Mouse (Mus musculus): ENCODE measurements around the gene Rad21l.

GRCm38 (mm10) chr2:151608435-151608834 is 59.9 kb downstream of the Rad21l start:
- TF ChIP-seq SRF (IDR thresholded peaks at IDR 0.05; ENCODE audit: control insufficient read depth, insufficient read length, low read depth): no peak
- TF ChIP-seq MAX (IDR thresholded peaks at IDR 0.05; ENCODE audit: low read depth): no peak
- TF ChIP-seq POLR2AphosphoS2 (IDR thresholded peaks at IDR 0.05; ENCODE audit: insufficient read length, low read depth): no peak
- TF ChIP-seq TCF3 (IDR thresholded peaks at IDR 0.05; ENCODE audit: insufficient read length, low read depth): no peak
- no peak for TF ChIP-seq CEBPB (IDR thresholded peaks at IDR 0.05; ENCODE audit: insufficient read depth, poor library complexity, severe bottlenecking)
- no peak for TF ChIP-seq REST (IDR thresholded peaks at IDR 0.05; ENCODE audit: insufficient read depth, insufficient read length)
- TF ChIP-seq USF1 (IDR thresholded peaks at IDR 0.05; ENCODE audit: low read depth): no peak
- TF ChIP-seq POLR2A (IDR thresholded peaks at IDR 0.05; ENCODE audit: insufficient read length, low read depth): no peak
- TF ChIP-seq TCF12 (IDR thresholded peaks at IDR 0.05; ENCODE audit: insufficient read depth, poor library complexity, severe bottlenecking): no peak
- no peak for TF ChIP-seq E2F4 (IDR thresholded peaks at IDR 0.05; ENCODE audit: insufficient read depth)
- no peak for TF ChIP-seq MYOD1 (IDR thresholded peaks at IDR 0.05; ENCODE audit: control insufficient read depth in 1 of 3, insufficient read length in 2 of 3, low read depth in 2 of 3)
